Mouse (Mus musculus) MEL (cell line): ENCODE results near the gene Slc3a2.

Experiments
- CTCF ChIP-seq, 3 experiments: IDR thresholded peaks in 2 of 3; conservative IDR thresholded peaks in 1 of 3; 2 replicates each; pipeline ENCODE4 v1.5.1; 2011 to 2012; ENCODE audit warnings: low read length in 3 of 3, low read depth in 2 of 3, mild to moderate bottlenecking in 2 of 3, improper control_type of control experiment in 1 of 3, inconsistent platforms in 1 of 3, mixed read lengths in 1 of 3, moderate library complexity in 1 of 3; ENCODE audit not compliant: control insufficient read depth in 1 of 3, insufficient read depth in 1 of 3, poor library complexity in 1 of 3, severe bottlenecking in 1 of 3
- ETS1 ChIP-seq: IDR thresholded peaks from 2 replicates; pipeline ENCODE4 v1.6.1; 2012; ENCODE audit warnings: low read depth, mild to moderate bottlenecking, inconsistent platforms, low read length, improper control_type of control experiment, moderate library complexity
- MYC ChIP-seq: IDR thresholded peaks from 2 replicates; pipeline ENCODE4 v1.6.1; 2011; ENCODE audit warnings: low read depth, mild to moderate bottlenecking, low read length, improper control_type of control experiment, moderate library complexity
- NRF1 ChIP-seq: IDR thresholded peaks from 2 replicates; pipeline ENCODE4 v1.6.1; 2014; ENCODE audit warnings: low read depth, mild to moderate bottlenecking, inconsistent platforms, low read length, improper control_type of control experiment, moderate library complexity; ENCODE audit not compliant: poor library complexity, insufficient read depth, severe bottlenecking
- POLR2A ChIP-seq, 2 experiments: IDR thresholded peaks; 2 replicates each; pipeline ENCODE4 v1.6.1; 2011 to 2012; ENCODE audit warnings: low read length in 2 of 2, mild to moderate bottlenecking in 2 of 2, control low read depth in 1 of 2, improper control_type of control experiment in 1 of 2, low read depth in 1 of 2, moderate library complexity in 1 of 2; ENCODE audit not compliant: control insufficient read depth in 1 of 2, insufficient read depth in 1 of 2, poor library complexity in 1 of 2
- USF1 ChIP-seq: IDR thresholded peaks from 2 replicates; pipeline ENCODE4 v1.6.1; 2014; ENCODE audit warnings: low read depth, mild to moderate bottlenecking, inconsistent platforms, low read length, improper control_type of control experiment, moderate library complexity

DNA sequence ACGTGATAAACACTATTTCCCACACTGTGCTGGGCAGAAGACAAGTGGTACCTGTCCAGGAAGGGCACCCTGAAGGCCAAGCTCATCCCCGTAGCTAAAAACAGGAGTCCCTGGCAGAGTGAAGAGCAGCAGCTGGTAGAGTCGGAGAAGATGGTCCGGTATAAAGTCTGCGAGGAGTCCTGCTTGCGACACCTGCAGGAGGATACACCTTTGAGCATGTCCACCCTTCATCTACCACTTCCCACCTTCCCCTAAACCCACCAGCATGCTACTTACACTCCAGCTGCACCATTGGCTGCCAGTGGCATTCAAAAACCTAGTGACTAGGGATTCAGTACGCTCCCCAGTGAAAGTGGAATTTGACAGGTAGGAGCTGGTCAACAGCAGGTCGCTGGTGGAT is 14.2 kb downstream of the Slc3a2 start:
- no peak for TF ChIP-seq NRF1
- TF ChIP-seq POLR2A (IDR thresholded peaks at IDR 0.05; ENCODE audit: control insufficient read depth in 1 of 2, insufficient read depth in 1 of 2, low read depth in 1 of 2, low read length in 2 of 2, poor library complexity in 1 of 2) = no peak
- no peak for TF ChIP-seq CTCF (IDR thresholded peaks at IDR 0.05 in 2 of 3, conservative IDR thresholded peaks at IDR 0.05 in 1 of 3; ENCODE audit: control insufficient read depth in 1 of 3, insufficient read depth in 1 of 3, low read depth in 2 of 3, low read length in 3 of 3, poor library complexity in 1 of 3, severe bottlenecking in 1 of 3)
- no peak for TF ChIP-seq ETS1
- no peak for TF ChIP-seq USF1
- no peak for TF ChIP-seq MYC
